Mouse (Mus musculus) liver, postnatal 0 days (tissue): ENCODE data around the gene Tvp23a. TPM values are rescaled to one million over a fixed set of nuclear protein-coding genes. Genes with fewer than 3 reads are reported as not detected.

ENCODE experiments used
- ATAC-seq: fragments of 200-750 bp; cut with Nextera tagmentation; 2 replicates; pipeline ENCODE4 v1.8.0; 2017; ENCODE audit warnings: mild to moderate bottlenecking, moderate library complexity
- DNase-seq: peaks from one replicate; pipeline ENCODE4 v3.0.0-alpha.2; 2016
- H3K27ac ChIP-seq: fragments of 300-500 bp; sonication (generic); 2 replicates; pipeline ENCODE4 v1.5.1; 2014; ENCODE audit warnings: antibody characterized with exemption, moderate library complexity, mild to moderate bottlenecking, low read depth
- H3K27me3 ChIP-seq: fragments of 300-500 bp; sonication (generic); 2 replicates; pipeline ENCODE4 v1.6.1; 2014; ENCODE audit warnings: low read length, control low read depth, mixed read lengths; ENCODE audit not compliant: insufficient read depth
- H3K36me3 ChIP-seq: fragments of 300-500 bp; sonication (generic); replicated peaks from 2 replicates; pipeline ENCODE4 v1.6.1; 2014; ENCODE audit warnings: mild to moderate bottlenecking, control low read depth, low read length, moderate library complexity, mixed read lengths; ENCODE audit not compliant: insufficient read depth
- H3K4me1 ChIP-seq: fragments of 300-500 bp; sonication (generic); 2 replicates; pipeline ENCODE4 v1.6.1; 2014; ENCODE audit warnings: antibody characterized with exemption, mild to moderate bottlenecking, control low read depth; ENCODE audit not compliant: insufficient read depth
- H3K4me2 ChIP-seq: fragments of 300-500 bp; sonication (generic); 2 replicates; pipeline ENCODE4 v1.6.1; 2014; ENCODE audit warnings: low read depth, mild to moderate bottlenecking, low read length, moderate library complexity, mixed read lengths
- H3K4me3 ChIP-seq: fragments of 300-500 bp; sonication (generic); 2 replicates; pipeline ENCODE4 v1.5.1; 2014; ENCODE audit warnings: low read depth, low read length
- H3K9ac ChIP-seq: fragments of 300-500 bp; sonication (generic); replicated peaks from 2 replicates; pipeline ENCODE4 v1.6.1; 2014; ENCODE audit warnings: mild to moderate bottlenecking, moderate library complexity
- H3K9me3 ChIP-seq: fragments of 300-500 bp; sonication (generic); 2 replicates; pipeline ENCODE4 v1.6.1; 2016; ENCODE audit warnings: mild to moderate bottlenecking, control low read depth, low read length, mixed read lengths
- CTCF ChIP-seq: sonication (generic); IDR thresholded peaks from 2 replicates; pipeline ENCODE4 v1.5.1; 2016; ENCODE audit warnings: antibody characterized with exemption, low read depth
- EP300 ChIP-seq: IDR thresholded peaks from 2 replicates; pipeline ENCODE4 v1.6.1; 2016; ENCODE audit warnings: antibody characterized with exemption, low read depth, mild to moderate bottlenecking
- WGBS: fragments of 180-500 bp; shearing (Covaris S2); extraction: QIAGEN DNeasy Blood & Tissue Kit; methylation state at CpG from one replicate; pipeline ENCODE4 v1.1.7; 2014; ENCODE audit not compliant: insufficient replicate concordance; 5-methylcytosine and 5-hydroxymethylcytosine counted together
- polyA plus RNA-seq: library from polyadenylated mRNA; unstranded; fragments of >200 nt; fragmentation: Nextera tagmentation; extraction: Ambion mirVana; gene quantifications from 2 replicates; pipeline ENCODE4 v1.2.1, GENCODE M21; 2015

The Tvp23a gene
- polyA plus RNA-seq, 1 experiment from 2014 or later: 0.21 TPM

DNA sequence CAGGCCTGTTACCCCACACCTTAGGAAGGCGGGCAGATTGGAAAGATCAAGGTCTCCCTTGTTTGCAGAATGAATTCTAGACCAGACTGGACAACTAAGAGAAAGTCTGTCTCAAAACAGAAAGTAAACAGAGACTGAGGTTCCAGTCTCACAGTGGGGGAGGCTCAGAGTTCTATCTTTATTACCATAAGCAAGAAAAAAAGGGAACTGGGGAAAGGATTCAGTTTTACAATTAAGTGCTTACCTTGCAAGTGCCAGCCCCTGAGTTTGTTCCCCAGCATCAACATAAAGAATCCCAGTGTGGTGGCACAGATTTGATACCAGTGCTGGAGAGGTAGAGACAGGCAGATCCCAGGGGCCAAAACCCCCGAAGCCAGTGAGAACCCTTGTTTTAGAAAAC lies 28.8 kb upstream of the Tvp23a start:
- no peak for DNase-seq
- TF ChIP-seq CTCF (no peak), EP300 (no peak)
- H3K27ac ChIP-seq: 0 out of 2 replicates have a peak overlapping the region, but pooled peaks have one; percentile 22
- no peaks in the 10 kb centered on the region for H3K36me3 ChIP-seq
- WGBS: 50% methylated on average over 2 of the region's 2 CpGs
- no peak overlapping the region for H3K9ac ChIP-seq
- H3K4me2 ChIP-seq: no peak overlapping the region
- peaks cover 3% of the 10 kb centered on the region for H3K4me1 ChIP-seq
- no peaks in the 10 kb centered on the region for H3K27me3 ChIP-seq
- no peaks in the 10 kb centered on the region for H3K9me3 ChIP-seq
- no peak overlapping the region for H3K4me3 ChIP-seq
- 0 out of 2 replicates have a peak, but pooled peaks have one; percentile 10 for ATAC-seq

- Histone ChIP-seq H3K27me3 (no peaks in the 10 kb centered on the region), H3K9ac (no peak overlapping the region), H3K4me2 (no peak overlapping the region), H3K4me3 (no peak overlapping the region), H3K27ac (no peak overlapping the region), H3K4me1 (peaks cover 3% of the 10 kb centered on the region), H3K36me3 (no peaks in the 10 kb centered on the region), H3K9me3 (no peaks in the 10 kb centered on the region)
- ATAC-seq (no peak), DNase-seq (no peak)
- TF ChIP-seq EP300 (no peak), CTCF (no peak)
- WGBS: 57% methylated on average over 3 of the region's 3 CpGs
These were observed 27.8 kb upstream of the Tvp23a start for GRCm38 (mm10) chr16:10474956-10475355.

DNA sequence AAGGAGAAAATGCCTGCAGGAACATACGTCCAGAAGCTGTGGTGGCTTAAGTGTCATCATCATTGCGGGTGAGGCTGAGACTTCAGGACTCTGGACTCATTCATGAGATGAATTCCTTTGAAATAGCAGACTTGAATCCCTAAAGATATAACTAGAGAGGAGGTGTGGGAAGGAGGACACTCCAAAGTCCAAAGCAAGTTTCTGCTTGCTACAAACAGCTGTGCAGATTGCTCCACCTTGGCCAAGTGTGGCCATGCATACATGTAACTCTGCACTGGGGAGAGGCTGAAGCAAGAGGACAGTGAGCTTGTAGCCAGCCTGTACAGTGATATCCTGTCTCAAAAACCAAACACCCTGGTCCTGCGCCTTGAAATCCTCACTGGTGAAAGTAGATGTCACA lies 24.8 kb upstream of the Tvp23a start:
- no peaks in the 10 kb centered on the region for H3K9me3 ChIP-seq
- H3K4me1 ChIP-seq: peaks cover 3% of the 10 kb centered on the region
- ATAC-seq (no peak), DNase-seq (no peak)
- no peak overlapping the region for H3K4me2 ChIP-seq
- no peaks in the 10 kb centered on the region for H3K36me3 ChIP-seq
- TF ChIP-seq CTCF: no peak
- no peak for TF ChIP-seq EP300
- no peak overlapping the region for H3K4me3 ChIP-seq
- no peaks in the 10 kb centered on the region for H3K27me3 ChIP-seq
- WGBS: 79% methylated on average over 3 of the region's 3 CpGs
- H3K9ac ChIP-seq: no peak overlapping the region
- no peak overlapping the region for H3K27ac ChIP-seq

- WGBS: 65% methylated on average over 1 of the region's 1 CpGs
- no peak for DNase-seq
- H3K27ac ChIP-seq: no peak overlapping the region
These were observed 21.0 kb upstream of the Tvp23a start for GRCm38 (mm10) chr16:10468201-10468600.

DNA sequence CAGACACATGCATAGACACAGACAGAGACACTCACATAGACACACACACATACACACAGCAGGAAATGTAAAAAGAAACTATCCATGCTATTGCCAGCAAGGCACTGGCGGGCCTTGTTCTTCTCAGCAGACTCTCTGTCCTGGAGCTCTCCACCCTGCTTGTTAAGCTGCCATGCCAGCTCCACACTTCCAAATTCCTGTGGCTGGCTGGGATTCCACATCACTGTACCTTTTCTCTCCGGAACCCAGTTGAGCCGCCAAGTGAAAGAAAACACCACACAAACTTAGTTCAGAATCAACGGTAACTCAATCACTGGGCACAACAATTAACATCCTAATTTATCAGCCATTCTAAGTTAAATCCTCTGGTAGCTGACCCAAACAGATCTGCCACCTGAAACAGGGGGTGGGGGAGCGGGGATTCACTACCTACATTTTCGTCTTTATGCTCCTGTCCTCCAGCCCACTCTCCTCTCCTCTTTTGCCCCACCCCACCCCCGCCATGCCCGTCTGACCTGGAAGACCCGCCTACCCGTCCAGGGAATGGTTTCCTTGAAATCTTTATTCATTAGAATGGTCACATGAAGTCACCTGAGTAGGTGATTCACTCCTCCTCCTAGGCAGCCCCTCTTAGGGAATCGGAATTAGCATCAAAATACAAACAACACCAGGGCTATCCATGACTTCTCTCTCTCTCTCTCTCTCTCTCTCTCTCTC lies 20.4 kb upstream of the Tvp23a start:
- Histone ChIP-seq H3K9ac (no peak overlapping the region), H3K27ac (no peak overlapping the region), H3K36me3 (no peaks in the 10 kb centered on the region), H3K4me2 (no peak overlapping the region), H3K9me3 (no peaks in the 10 kb centered on the region), H3K4me3 (no peak overlapping the region), H3K27me3 (no peaks in the 10 kb centered on the region), H3K4me1 (no peaks in the 10 kb centered on the region)
- 48% methylated on average over 11 of the region's 11 CpGs for WGBS
- no peak for ATAC-seq
- no peak for DNase-seq
- TF ChIP-seq EP300 (no peak), CTCF (no peak)

More at GRCm38 (mm10) chr16:10468201-10468600, 21.0 kb upstream of the Tvp23a start:
- no peak overlapping the region for H3K4me3 ChIP-seq
- no peak overlapping the region for H3K4me2 ChIP-seq
- no peaks in the 10 kb centered on the region for H3K36me3 ChIP-seq
- no peak for ATAC-seq
- TF ChIP-seq EP300 (no peak), CTCF (no peak)
- no peaks in the 10 kb centered on the region for H3K9me3 ChIP-seq
- no peaks in the 10 kb centered on the region for H3K4me1 ChIP-seq
- H3K9ac ChIP-seq: no peak overlapping the region
- no peaks in the 10 kb centered on the region for H3K27me3 ChIP-seq

- ATAC-seq: peak; percentile 88
- WGBS: 31% methylated on average over 4 of the region's 4 CpGs
These were observed 18.0 kb upstream of the Tvp23a start for GRCm38 (mm10) chr16:10465011-10465681.

More at GRCm38 (mm10) chr16:10465011-10465681, 18.0 kb upstream of the Tvp23a start:
- DNase-seq: peak; percentile 30
- no peak overlapping the region for H3K4me3 ChIP-seq
- H3K36me3 ChIP-seq: no peaks in the 10 kb centered on the region
- no peaks in the 10 kb centered on the region for H3K27me3 ChIP-seq
- TF ChIP-seq EP300 (no peak), CTCF (no peak)
- H3K4me1 ChIP-seq: no peaks in the 10 kb centered on the region
- no peaks in the 10 kb centered on the region for H3K9me3 ChIP-seq
- peak overlapping the region; percentile 70 for H3K27ac ChIP-seq
- H3K4me2 ChIP-seq: peak overlapping the region; percentile 4; the same call in 1 of the 2 replicates
- H3K9ac ChIP-seq: no peak overlapping the region
